Mouse (Mus musculus) cerebral cortex, adult 2 months (tissue): Measurements from ENCODE around the gene Rap2a.

Source experiments
- WGBS: fragments of 180-500 bp; shearing (Covaris S2); methylation state at CpG from one replicate; pipeline ENCODE4 v1.1.7; 2018; 5-methylcytosine and 5-hydroxymethylcytosine counted together

Gene Rap2a

GRCm38 (mm10) chr14:120477982-120478568 is at the start of gene Rap2a:
Gene Rap2a (plus strand): TSS chr14:120478444.
- WGBS: under 1% methylated on average over 78 of the region's 78 CpGs

DNA sequence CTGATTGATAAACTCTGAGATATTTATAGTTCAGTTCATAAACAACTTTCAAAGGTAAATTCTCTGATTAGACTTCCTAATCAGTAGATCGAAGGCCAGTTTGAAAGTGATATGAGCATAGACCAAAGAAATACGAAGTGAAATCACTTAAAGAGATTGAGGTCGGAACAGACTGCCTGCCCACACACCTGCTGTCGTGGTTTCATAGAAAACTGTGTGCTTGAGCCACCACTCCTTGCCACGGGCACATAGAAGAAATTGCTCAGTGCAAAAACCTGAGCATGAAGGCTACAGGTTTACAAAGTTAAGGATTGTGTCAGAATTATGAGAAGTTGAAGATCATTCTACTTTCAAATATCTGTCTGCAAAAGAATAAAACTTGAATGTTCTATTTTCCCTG is 49.7 kb upstream of the Rap2a start:
- WGBS: 49% methylated on average over 5 of the region's 5 CpGs

DNA sequence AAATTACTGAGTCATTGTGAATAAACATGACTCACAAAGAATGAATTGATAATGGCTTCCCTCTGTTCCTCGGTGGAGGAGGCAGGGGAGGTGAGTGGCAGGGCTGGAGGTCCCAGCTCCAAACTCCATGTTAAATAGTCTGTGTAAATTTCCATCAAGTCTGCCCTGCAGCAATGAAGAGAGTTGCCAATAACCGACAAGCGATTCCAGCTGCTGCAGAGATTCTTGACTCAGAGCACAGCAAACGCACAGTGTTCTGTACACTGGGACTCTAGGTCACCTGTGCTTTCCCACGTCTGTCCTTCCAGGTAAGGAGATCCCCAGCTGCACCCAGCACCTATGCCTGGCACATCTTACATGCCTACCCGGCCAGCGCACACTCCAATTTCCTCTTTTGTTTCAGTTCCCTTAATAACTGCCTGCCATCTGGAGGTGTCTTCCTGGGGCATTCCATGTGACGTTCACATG is 44.3 kb upstream of the Rap2a start:
- 36% methylated on average over 8 of the region's 8 CpGs for WGBS

GRCm38 (mm10) chr14:120434831-120435230 is 43.4 kb upstream of the Rap2a start:
- WGBS: 50% methylated on average over 1 of the region's 1 CpGs

- WGBS: 38% methylated on average over 4 of the region's 4 CpGs
These were observed 37.0 kb upstream of the Rap2a start for GRCm38 (mm10) chr14:120441256-120441655.

DNA sequence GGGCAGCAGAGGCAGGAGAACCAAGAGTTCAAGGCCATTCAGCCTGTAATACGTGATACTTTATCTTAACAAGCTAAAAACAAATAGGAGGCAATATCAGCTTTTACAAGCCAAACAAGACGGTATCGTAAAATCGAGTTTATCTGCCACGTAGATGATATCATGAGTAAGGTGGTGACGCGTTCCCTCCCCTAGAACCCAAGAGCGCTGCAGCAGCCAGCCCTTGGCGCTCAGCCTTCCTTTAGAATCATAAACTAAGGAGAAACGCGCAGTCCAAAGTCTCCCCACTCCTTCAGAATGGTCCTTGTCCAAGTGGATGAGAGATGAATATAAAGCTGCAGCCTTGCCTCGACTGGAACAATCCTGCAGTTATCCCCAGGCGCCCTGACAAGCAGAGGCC is 36.4 kb upstream of the Rap2a start:
- WGBS: 67% methylated on average over 13 of the region's 13 CpGs

- 74% methylated on average over 7 of the region's 7 CpGs for WGBS
These were observed 24.0 kb upstream of the Rap2a start for GRCm38 (mm10) chr14:120454221-120454620.

- WGBS: 96% methylated on average over 3 of the region's 3 CpGs
These were observed 14.1 kb upstream of the Rap2a start for GRCm38 (mm10) chr14:120463938-120464727.

DNA sequence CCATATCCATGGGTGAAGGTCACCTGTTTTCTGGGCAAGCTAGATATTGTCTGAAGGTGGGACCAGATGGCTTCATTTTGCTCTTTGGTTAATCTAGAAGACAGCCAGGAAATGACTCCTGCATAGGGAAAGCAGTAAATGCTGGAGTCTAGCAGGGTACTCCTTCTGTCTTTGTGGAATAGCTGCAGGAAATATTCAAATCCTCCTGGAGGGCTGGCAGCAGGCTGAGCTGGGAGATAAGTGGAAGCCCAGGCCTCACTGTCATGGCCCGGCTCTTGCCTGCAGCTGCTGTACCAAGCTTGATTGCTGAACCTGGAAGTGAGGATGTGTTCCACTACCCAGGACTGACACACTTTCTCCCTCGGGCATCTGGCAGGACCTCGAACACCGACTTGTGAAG is 11.4 kb upstream of the Rap2a start:
- WGBS: 64% methylated on average over 4 of the region's 4 CpGs

DNA sequence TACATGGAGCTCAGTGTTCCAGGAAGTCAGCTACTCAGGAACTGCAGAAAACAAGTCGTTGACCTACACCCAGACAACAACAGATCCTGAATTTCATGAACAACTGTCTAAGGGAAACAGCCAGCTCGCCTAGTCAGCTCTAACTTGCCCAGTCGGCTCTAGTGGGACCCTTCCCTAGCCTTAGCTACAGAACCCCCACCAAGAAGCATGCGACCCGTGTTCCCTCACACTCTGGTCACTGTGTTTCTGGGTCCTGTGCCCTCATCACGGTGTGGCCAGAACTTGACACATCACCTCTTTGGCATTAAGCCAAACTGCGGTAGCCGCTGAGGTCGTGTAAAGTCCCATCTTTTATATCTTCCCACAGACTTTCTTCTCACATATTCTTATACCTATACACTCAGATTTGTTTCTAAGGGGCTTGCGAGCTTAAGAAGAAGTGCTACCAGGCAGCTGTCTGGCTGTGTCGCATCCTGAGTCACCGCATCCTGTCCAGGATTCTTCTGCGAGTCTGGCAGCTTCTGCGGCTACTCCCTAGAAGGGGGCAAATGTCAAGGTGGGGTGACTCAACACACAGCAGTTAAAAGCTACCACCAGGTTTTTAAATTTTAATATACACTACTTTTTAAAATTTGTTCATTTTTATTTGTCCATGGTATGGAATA is 9.0 kb upstream of the Rap2a start:
- WGBS: 82% methylated on average over 14 of the region's 14 CpGs

- 38% methylated on average over 7 of the region's 7 CpGs for WGBS
These were observed 2.0 kb upstream of the Rap2a start for GRCm38 (mm10) chr14:120476186-120476697.

GRCm38 (mm10) chr14:120477288-120477981 is 809 bp upstream of the Rap2a start:
- under 1% methylated on average over 46 of the region's 46 CpGs for WGBS

GRCm38 (mm10) chr14:120478641-120479341 is 547 bp downstream of the Rap2a start:
- WGBS: under 1% methylated on average over 62 of the region's 62 CpGs

- WGBS: 45% methylated on average over 8 of the region's 8 CpGs
These were observed 2.2 kb downstream of the Rap2a start for GRCm38 (mm10) chr14:120480341-120480900.

DNA sequence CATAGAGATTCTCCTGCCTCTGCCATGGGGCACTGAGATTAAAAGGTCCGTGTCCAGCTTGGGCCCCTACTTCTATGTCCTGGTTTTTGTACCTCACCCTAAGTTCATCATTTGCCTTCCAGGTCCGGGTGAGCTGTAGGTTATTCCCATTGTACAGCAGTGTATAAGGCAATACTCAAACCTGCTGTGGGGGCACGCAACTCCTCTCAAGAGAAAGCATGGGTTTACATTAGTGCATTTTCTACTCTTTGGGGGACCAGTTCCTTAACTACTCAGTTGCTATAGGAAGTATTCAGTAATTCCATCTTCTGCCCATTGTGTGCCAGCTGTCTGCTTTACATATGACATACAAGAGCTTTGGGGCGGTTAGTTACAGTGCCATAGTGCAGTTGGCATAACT is 2.7 kb downstream of the Rap2a start:
- 84% methylated on average over 4 of the region's 4 CpGs for WGBS

DNA sequence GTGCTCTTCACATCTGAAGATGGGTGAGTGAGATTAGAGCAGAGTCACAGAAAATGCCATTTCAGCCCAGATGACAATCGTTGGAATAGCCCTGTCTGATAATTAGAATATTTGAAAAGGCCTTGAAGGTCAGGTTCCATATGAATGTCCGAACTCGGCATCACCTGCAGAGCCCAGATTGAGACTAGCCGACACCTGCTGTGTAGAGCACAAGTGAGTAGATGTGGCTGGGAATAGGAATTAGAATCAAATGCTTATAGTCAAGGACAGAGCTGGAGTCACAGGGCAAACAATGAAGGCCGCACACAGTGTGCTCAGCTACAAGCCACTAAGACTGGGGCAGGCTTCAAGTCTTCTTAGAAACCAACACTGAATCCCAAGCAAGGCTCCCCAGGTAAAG is 6.3 kb downstream of the Rap2a start:
- WGBS: 89% methylated on average over 5 of the region's 5 CpGs

DNA sequence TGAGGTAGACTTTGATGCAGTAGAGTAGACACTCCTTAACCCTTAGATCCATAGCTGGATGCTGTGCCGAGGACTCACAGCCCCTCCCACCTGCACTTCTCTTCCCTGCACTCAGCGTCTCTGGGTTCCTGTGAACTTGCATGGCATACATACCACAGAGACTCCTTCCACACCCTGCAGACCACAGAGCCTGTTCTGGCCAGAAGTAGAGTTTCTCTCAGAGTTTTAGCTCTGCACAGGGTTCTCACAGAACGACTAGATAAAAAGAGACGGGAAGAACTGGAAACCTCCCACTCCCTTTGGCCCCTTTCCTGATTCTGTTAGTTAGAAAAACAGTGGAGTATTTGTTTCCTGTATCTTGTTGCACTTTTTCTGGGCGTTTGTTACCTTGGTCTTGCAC is 18.0 kb downstream of the Rap2a start:
- WGBS: 17% methylated on average over 5 of the region's 5 CpGs

GRCm38 (mm10) chr14:120496827-120497226 is 18.6 kb downstream of the Rap2a start:
- 57% methylated on average over 5 of the region's 5 CpGs for WGBS

- WGBS: 92% methylated on average over 10 of the region's 10 CpGs
These were observed 20.9 kb downstream of the Rap2a start for GRCm38 (mm10) chr14:120499096-120499495.

DNA sequence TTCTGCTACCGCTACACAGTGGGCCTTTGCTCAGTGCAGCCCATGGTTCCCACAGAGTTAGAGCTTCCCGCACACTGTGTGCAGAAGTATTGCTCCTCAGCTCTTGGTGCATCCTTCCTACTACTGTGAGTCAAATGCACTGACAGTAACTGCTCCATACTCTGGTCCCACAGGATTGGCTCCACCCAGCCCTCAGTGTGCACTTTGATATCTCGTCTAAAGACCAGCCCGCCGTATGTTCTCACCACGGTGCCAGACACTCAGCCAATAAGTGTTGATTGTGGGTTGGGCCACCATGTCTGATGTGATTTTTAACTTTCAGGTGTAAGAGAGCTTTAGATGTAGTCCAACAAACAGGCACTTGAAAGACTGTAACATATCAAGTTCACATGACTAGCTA is 21.4 kb downstream of the Rap2a start:
- 77% methylated on average over 6 of the region's 6 CpGs for WGBS

DNA sequence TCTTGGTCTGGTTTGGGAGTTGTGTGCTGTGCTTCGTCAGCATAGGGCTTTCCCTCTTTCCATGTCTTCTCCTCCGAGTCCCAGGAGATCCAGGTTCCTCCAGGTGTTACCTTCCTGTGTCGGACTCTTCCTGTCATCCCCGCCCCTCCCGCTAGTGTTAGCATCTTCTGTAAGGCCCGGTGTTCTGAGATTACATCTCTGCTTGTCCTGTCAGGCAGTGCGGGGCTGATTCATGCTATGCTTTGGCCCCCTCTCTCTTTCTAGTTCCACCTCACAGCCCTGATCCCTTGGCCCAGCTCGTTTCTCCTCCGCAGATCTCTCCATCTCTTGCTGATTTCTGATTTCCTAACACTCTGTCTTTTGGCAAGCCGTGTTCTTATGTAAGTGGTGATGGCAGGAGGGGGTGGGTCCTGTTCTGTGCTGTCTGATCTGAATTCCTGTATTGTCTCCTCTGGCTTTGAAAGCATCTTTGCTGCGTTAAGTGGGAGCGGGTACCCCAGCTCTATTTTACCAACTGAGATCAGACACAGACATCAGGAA is 21.8 kb downstream of the Rap2a start:
- WGBS: 43% methylated on average over 12 of the region's 12 CpGs
